Mouse (Mus musculus) embryonic facial prominence, embryonic 13.5 days (tissue): ENCODE measurements around the gene 0610040J01Rik. TPM values are rescaled to one million over a fixed set of nuclear protein-coding genes. Genes with fewer than 3 reads are reported as not detected.
A peak's percentile ranks its signal among the peaks of the same experiment; 100 is the strongest.

Experiments used
- ATAC-seq: fragments of 200-750 bp; cut with Nextera tagmentation; 2 replicates; pipeline ENCODE4 v1.8.0; 2017; ENCODE audit warnings: low read depth; ENCODE audit not compliant: insufficient number of reproducible peaks, insufficient read depth, low FRiP score, low TSS enrichment
- H3K27ac ChIP-seq: fragments of 300-500 bp; sonication (generic); 2 replicates; pipeline ENCODE4 v1.5.1; 2015; ENCODE audit warnings: moderate library complexity, mild to moderate bottlenecking, inconsistent platforms
- H3K27me3 ChIP-seq: fragments of 300-500 bp; sonication (generic); 2 replicates; pipeline ENCODE4 v1.6.1; 2015; ENCODE audit warnings: mild to moderate bottlenecking, inconsistent platforms
- H3K36me3 ChIP-seq: fragments of 300-500 bp; sonication (generic); 2 replicates; pipeline ENCODE4 v1.6.1; 2015; ENCODE audit warnings: mild to moderate bottlenecking, inconsistent platforms
- H3K4me1 ChIP-seq: fragments of 300-500 bp; sonication (generic); 2 replicates; pipeline ENCODE4 v1.6.1; 2015; ENCODE audit warnings: inconsistent platforms
- H3K4me2 ChIP-seq: fragments of 300-500 bp; sonication (generic); 2 replicates; pipeline ENCODE4 v1.6.1; 2015; ENCODE audit warnings: moderate library complexity, mild to moderate bottlenecking, inconsistent platforms
- H3K4me3 ChIP-seq: fragments of 300-500 bp; sonication (generic); 2 replicates; pipeline ENCODE4 v1.5.1; 2015; ENCODE audit warnings: mild to moderate bottlenecking, inconsistent platforms
- H3K9ac ChIP-seq: fragments of 300-500 bp; sonication (generic); 2 replicates; pipeline ENCODE4 v1.6.1; 2015; ENCODE audit warnings: mild to moderate bottlenecking, inconsistent platforms
- H3K9me3 ChIP-seq: fragments of 300-500 bp; sonication (generic); 2 replicates; pipeline ENCODE4 v1.6.1; 2016; ENCODE audit warnings: inconsistent platforms
- WGBS: fragments of 180-500 bp; shearing (Covaris S2); methylation state at CpG from one replicate; pipeline ENCODE4 v1.1.7; 2015; ENCODE audit warnings: mixed read lengths; 5-methylcytosine and 5-hydroxymethylcytosine counted together
- polyA plus RNA-seq: library from polyadenylated mRNA; unstranded; fragments of >200 nt; fragmentation: Nextera tagmentation; extraction: Ambion mirVana; gene quantifications from 2 replicates; pipeline ENCODE4 v1.2.1, GENCODE M21; 2015

The 0610040J01Rik gene
- polyA plus RNA-seq, 1 experiment from 2014 or later: 3.2 TPM

GRCm38 (mm10) chr5:63910171-63910960 lies 98.2 kb downstream of the 0610040J01Rik start:
- peaks cover 16% of the 10 kb centered on the region; the same call in 1 of the 2 replicates for H3K36me3 ChIP-seq
- H3K4me2 ChIP-seq: no peak overlapping the region
- WGBS: 85% methylated on average over 10 of the region's 10 CpGs
- H3K27ac ChIP-seq: no peak overlapping the region
- no peak overlapping the region for H3K4me3 ChIP-seq
- ATAC-seq: no peak
- no peaks in the 10 kb centered on the region for H3K27me3 ChIP-seq
- no peak overlapping the region for H3K9ac ChIP-seq
- H3K4me1 ChIP-seq: peaks cover 8% of the 10 kb centered on the region
- H3K9me3 ChIP-seq: no peaks in the 10 kb centered on the region

GRCm38 (mm10) chr5:63914896-63915295 lies 102.7 kb downstream of the 0610040J01Rik start:
- no peak overlapping the region for H3K4me2 ChIP-seq
- no peak for ATAC-seq
- no peaks in the 10 kb centered on the region for H3K27me3 ChIP-seq
- no peak overlapping the region for H3K9ac ChIP-seq
- H3K36me3 ChIP-seq: peaks cover 16% of the 10 kb centered on the region; the same call in 1 of the 2 replicates
- H3K9me3 ChIP-seq: no peaks in the 10 kb centered on the region
- WGBS: 85% methylated on average over 1 of the region's 1 CpGs
- no peak overlapping the region for H3K4me3 ChIP-seq
- no peak overlapping the region for H3K27ac ChIP-seq
- H3K4me1 ChIP-seq: no peaks in the 10 kb centered on the region

- Histone ChIP-seq H3K27me3 (no peaks in the 10 kb centered on the region), H3K4me3 (no peak overlapping the region), H3K9ac (no peak overlapping the region), H3K9me3 (no peaks in the 10 kb centered on the region), H3K4me2 (no peak overlapping the region), H3K36me3 (peaks cover 10% of the 10 kb centered on the region; the same call in 1 of the 2 replicates), H3K4me1 (peaks cover 4% of the 10 kb centered on the region; the same call in 1 of the 2 replicates), H3K27ac (no peak overlapping the region)
- ATAC-seq: no peak
- 87% methylated on average over 10 of the region's 10 CpGs for WGBS
These were observed 104.4 kb downstream of the 0610040J01Rik start for GRCm38 (mm10) chr5:63916457-63917139.

GRCm38 (mm10) chr5:63918201-63918600 lies 106.0 kb downstream of the 0610040J01Rik start:
- 64% methylated on average over 4 of the region's 4 CpGs for WGBS
- Histone ChIP-seq H3K36me3 (peaks cover 16% of the 10 kb centered on the region), H3K27ac (no peak overlapping the region), H3K4me2 (no peak overlapping the region), H3K4me3 (no peak overlapping the region), H3K4me1 (peaks cover 4% of the 10 kb centered on the region; the same call in 1 of the 2 replicates), H3K27me3 (no peaks in the 10 kb centered on the region), H3K9me3 (no peaks in the 10 kb centered on the region), H3K9ac (no peak overlapping the region)
- no peak for ATAC-seq

GRCm38 (mm10) chr5:63923305-63924025 lies 111.3 kb downstream of the 0610040J01Rik start:
- WGBS: 82% methylated on average over 13 of the region's 13 CpGs
- no peak for ATAC-seq
- Histone ChIP-seq H3K36me3 (peaks cover 46% of the 10 kb centered on the region), H3K4me3 (no peak overlapping the region), H3K4me2 (no peak overlapping the region), H3K27ac (no peak overlapping the region), H3K27me3 (no peaks in the 10 kb centered on the region), H3K9ac (no peak overlapping the region), H3K4me1 (peaks cover 7% of the 10 kb centered on the region; the same call in 1 of the 2 replicates), H3K9me3 (no peaks in the 10 kb centered on the region)

GRCm38 (mm10) chr5:63925035-63925628 lies 113.0 kb downstream of the 0610040J01Rik start:
- Histone ChIP-seq H3K4me1 (peaks cover 7% of the 10 kb centered on the region; the same call in 1 of the 2 replicates), H3K9me3 (no peaks in the 10 kb centered on the region), H3K36me3 (peaks cover 63% of the 10 kb centered on the region), H3K27ac (no peak overlapping the region), H3K27me3 (no peaks in the 10 kb centered on the region), H3K4me2 (no peak overlapping the region), H3K9ac (no peak overlapping the region), H3K4me3 (no peak overlapping the region)
- no peak for ATAC-seq
- 85% methylated on average over 14 of the region's 14 CpGs for WGBS

GRCm38 (mm10) chr5:63930824-63931358 lies 118.7 kb downstream of the 0610040J01Rik start:
- 61% methylated on average over 4 of the region's 4 CpGs for WGBS
- no peak overlapping the region for H3K4me2 ChIP-seq
- H3K27me3 ChIP-seq: no peaks in the 10 kb centered on the region
- peaks cover 9% of the 10 kb centered on the region for H3K4me1 ChIP-seq
- peaks cover 50% of the 10 kb centered on the region for H3K36me3 ChIP-seq
- no peak overlapping the region for H3K27ac ChIP-seq
- no peak overlapping the region for H3K4me3 ChIP-seq
- no peak for ATAC-seq
- no peak overlapping the region for H3K9ac ChIP-seq
- H3K9me3 ChIP-seq: no peaks in the 10 kb centered on the region

- H3K9me3 ChIP-seq: no peaks in the 10 kb centered on the region
- peaks cover 49% of the 10 kb centered on the region for H3K36me3 ChIP-seq
- peak overlapping the region; percentile 68 for H3K27ac ChIP-seq
- peak overlapping the region; percentile 29 for H3K4me2 ChIP-seq
- no peak overlapping the region for H3K4me3 ChIP-seq
- no peak overlapping the region for H3K9ac ChIP-seq
- ATAC-seq: peak; percentile 73
- H3K27me3 ChIP-seq: no peaks in the 10 kb centered on the region
- H3K4me1 ChIP-seq: peaks cover 9% of the 10 kb centered on the region
- 36% methylated on average over 10 of the region's 10 CpGs for WGBS
These were observed 120.7 kb downstream of the 0610040J01Rik start for GRCm38 (mm10) chr5:63932829-63933228.

GRCm38 (mm10) chr5:63935581-63935980 lies 123.4 kb downstream of the 0610040J01Rik start:
- H3K27me3 ChIP-seq: no peaks in the 10 kb centered on the region
- no peak overlapping the region for H3K9ac ChIP-seq
- no peak overlapping the region for H3K4me2 ChIP-seq
- H3K9me3 ChIP-seq: no peaks in the 10 kb centered on the region
- ATAC-seq: no peak
- 92% methylated on average over 6 of the region's 6 CpGs for WGBS
- no peak overlapping the region for H3K27ac ChIP-seq
- peaks cover 9% of the 10 kb centered on the region for H3K4me1 ChIP-seq
- H3K4me3 ChIP-seq: no peak overlapping the region
- peaks cover 26% of the 10 kb centered on the region for H3K36me3 ChIP-seq

GRCm38 (mm10) chr5:63936740-63937139 lies 124.6 kb downstream of the 0610040J01Rik start:
- Histone ChIP-seq H3K36me3 (peaks cover 26% of the 10 kb centered on the region), H3K9ac (no peak overlapping the region), H3K27me3 (no peaks in the 10 kb centered on the region), H3K27ac (no peak overlapping the region), H3K4me2 (no peak overlapping the region), H3K4me1 (peaks cover 9% of the 10 kb centered on the region), H3K4me3 (no peak overlapping the region), H3K9me3 (no peaks in the 10 kb centered on the region)
- no peak for ATAC-seq
- 75% methylated on average over 6 of the region's 6 CpGs for WGBS

- Histone ChIP-seq H3K9ac (0 out of 2 replicates have a peak overlapping the region, but pooled peaks have one; percentile 21), H3K27ac (no peak overlapping the region), H3K36me3 (peaks cover 26% of the 10 kb centered on the region), H3K9me3 (no peaks in the 10 kb centered on the region), H3K4me1 (0 out of 2 replicates have a peak, but pooled peaks cover 3% of the 10 kb centered on the region), H3K4me3 (no peak overlapping the region), H3K4me2 (no peak overlapping the region), H3K27me3 (no peaks in the 10 kb centered on the region)
- WGBS: 80% methylated on average over 4 of the region's 4 CpGs
- no peak for ATAC-seq
These were observed 126.4 kb downstream of the 0610040J01Rik start for GRCm38 (mm10) chr5:63938575-63938974.
